Mouse (Mus musculus) spleen, adult 2 months (tissue): ENCODE measurements around the gene Dusp27.

Experiments used
- CTCF ChIP-seq: fragments of 200-500 bp; IDR thresholded peaks from 2 replicates; pipeline ENCODE4 v1.5.1; 2011; ENCODE audit warnings: mild to moderate bottlenecking, inconsistent platforms; ENCODE audit not compliant: insufficient read depth, insufficient read length, insufficient replicate concordance; ENCODE audit errors: extremely low read depth
- POLR2A ChIP-seq: fragments of 200-500 bp; IDR thresholded peaks from 2 replicates; pipeline ENCODE4 v1.6.1; 2011; ENCODE audit warnings: low read depth, low read length, inconsistent platforms

GRCm38 (mm10) chr1:166127719-166128118 lies at the start of gene Dusp27:
- TF ChIP-seq CTCF, result no peak
- TF ChIP-seq POLR2A, result no peak
